Mouse (Mus musculus) kidney, embryonic 14.5 days (tissue): ENCODE data around the gene Nup98. TPM values are rescaled to one million over a fixed set of nuclear protein-coding genes. Genes with fewer than 3 reads are reported as not detected.
A peak's percentile ranks its signal among the peaks of the same experiment; 100 is the strongest.

Experiments
- ATAC-seq: fragments of 200-750 bp; cut with Nextera tagmentation; 2 replicates; pipeline ENCODE4 v1.8.0; 2017; ENCODE audit warnings: moderate number of reproducible peaks, mild to moderate bottlenecking, moderate TSS enrichment, moderate library complexity; ENCODE audit not compliant: low FRiP score, low TSS enrichment
- H3K27ac ChIP-seq: fragments of 300-500 bp; sonication (generic); 2 replicates; pipeline ENCODE4 v1.5.1; 2014; ENCODE audit warnings: low read depth, mild to moderate bottlenecking, low read length, moderate library complexity, mixed read lengths
- H3K27me3 ChIP-seq: fragments of 300-500 bp; sonication (generic); 2 replicates; pipeline ENCODE4 v1.6.1; 2014; ENCODE audit warnings: mild to moderate bottlenecking, low read length; ENCODE audit not compliant: control insufficient read depth, insufficient read depth
- H3K36me3 ChIP-seq: fragments of 300-500 bp; sonication (generic); 2 replicates; pipeline ENCODE4 v1.6.1; 2014; ENCODE audit warnings: low read length, mixed read lengths; ENCODE audit not compliant: control insufficient read depth, insufficient read depth
- H3K4me1 ChIP-seq: fragments of 300-500 bp; sonication (generic); 2 replicates; pipeline ENCODE4 v1.6.1; 2014; ENCODE audit warnings: low read length, mixed read lengths; ENCODE audit not compliant: control insufficient read depth, insufficient read depth
- H3K4me2 ChIP-seq: fragments of 300-500 bp; sonication (generic); replicated peaks from 2 replicates; pipeline ENCODE4 v1.6.1; 2014; ENCODE audit warnings: low read depth, mild to moderate bottlenecking, low read length
- H3K4me3 ChIP-seq: fragments of 300-500 bp; sonication (generic); 2 replicates; pipeline ENCODE4 v1.5.1; 2014; ENCODE audit warnings: mild to moderate bottlenecking, low read length
- H3K9ac ChIP-seq: fragments of 300-500 bp; sonication (generic); 2 replicates; pipeline ENCODE4 v1.6.1; 2014; ENCODE audit warnings: low read depth, mild to moderate bottlenecking, low read length, moderate library complexity
- H3K9me3 ChIP-seq: fragments of 300-500 bp; sonication (generic); 2 replicates; pipeline ENCODE4 v1.6.1; 2016; ENCODE audit warnings: low read length; ENCODE audit not compliant: control insufficient read depth
- WGBS: fragments of 180-500 bp; shearing (Covaris S2); extraction: QIAGEN DNeasy Blood & Tissue Kit; methylation state at CpG from one replicate; pipeline ENCODE4 v1.1.7; 2014; 5-methylcytosine and 5-hydroxymethylcytosine counted together
- polyA plus RNA-seq: library from polyadenylated mRNA; unstranded; fragments of >200 nt; fragmentation: Nextera tagmentation; extraction: Ambion mirVana; gene quantifications from 2 replicates; pipeline ENCODE4 v1.2.1, GENCODE M21; 2014

Nup98 gene
- polyA plus RNA-seq, 1 experiment from 2014 or later, result 55.4 TPM

- Histone ChIP-seq H3K36me3 (peaks cover 84% of the 10 kb centered on the region), H3K4me1 (no peaks in the 10 kb centered on the region), H3K27me3 (no peaks in the 10 kb centered on the region), H3K4me3 (no peak overlapping the region), H3K4me2 (no peak overlapping the region), H3K9me3 (no peaks in the 10 kb centered on the region), H3K9ac (no peak overlapping the region), H3K27ac (no peak overlapping the region)
- no peak for ATAC-seq
- WGBS, result 75% methylated on average over 7 of the region's 7 CpGs
Measured at GRCm38 (mm10) chr7:102078517-102078916, 131.5 kb downstream of the Nup98 start.

- no peak overlapping the region for H3K4me3 ChIP-seq
- no peak overlapping the region for H3K9ac ChIP-seq
- H3K27me3 ChIP-seq, result no peaks in the 10 kb centered on the region
- H3K9me3 ChIP-seq, result no peaks in the 10 kb centered on the region
- H3K4me1 ChIP-seq, result no peaks in the 10 kb centered on the region
- H3K27ac ChIP-seq, result no peak overlapping the region
- WGBS, result 84% methylated on average over 7 of the region's 7 CpGs
- ATAC-seq, result 0 out of 2 replicates have a peak, but pooled peaks have one; percentile 28
- no peak overlapping the region for H3K4me2 ChIP-seq
- H3K36me3 ChIP-seq, result peaks cover 84% of the 10 kb centered on the region
Measured at GRCm38 (mm10) chr7:102076714-102077296, 133.2 kb downstream of the Nup98 start.

Other genes starting within 250 kb of the Nup98 start
- gene Il18bp, start 191.5 kb downstream of the Nup98 start, polyA plus RNA-seq, result 2.5 and 3.9 TPM in 2 replicates
- gene Rnf121, start 144.7 kb downstream of the Nup98 start, polyA plus RNA-seq, result 22.3 and 28.8 TPM in 2 replicates
- gene Xndc1, start 144.7 kb downstream of the Nup98 start, polyA plus RNA-seq, result 25.4 and 27.1 TPM in 2 replicates
- gene Xntrpc, start 144.5 kb downstream of the Nup98 start, polyA plus RNA-seq, result 1.5 and 1.6 TPM in 2 replicates
- not detected in 2 replicates for gene Trpc2, start 127.1 kb downstream of the Nup98 start, polyA plus RNA-seq
- gene Art1, start 108.4 kb downstream of the Nup98 start, polyA plus RNA-seq, result 0.88 and 1.2 TPM in 2 replicates
- 1.8 and 2.1 TPM in 2 replicates for gene Art5, start 100.7 kb downstream of the Nup98 start, polyA plus RNA-seq
- gene Chrna10, start 93.3 kb downstream of the Nup98 start, polyA plus RNA-seq, result not detected in 2 replicates
- 80.9 and 85.3 TPM in 2 replicates for gene Pgap2, start within 50 bp of the Nup98 start, polyA plus RNA-seq
- gene Rhog, start 45.9 kb upstream of the Nup98 start, polyA plus RNA-seq, result 47.6 and 62.6 TPM in 2 replicates
- 8.1 and 11.6 TPM in 2 replicates for gene Stim1, start 57.6 kb upstream of the Nup98 start, polyA plus RNA-seq
- gene Rrm1, start 231.5 kb upstream of the Nup98 start, polyA plus RNA-seq, result 159 and 198 TPM in 2 replicates